Mouse (Mus musculus): Measurements from ENCODE around the gene Iqcg. TPM values are rescaled to one million over a fixed set of nuclear protein-coding genes. Genes with fewer than 3 reads are reported as not detected.

The Iqcg gene
- total RNA-seq, 2 experiments from 2014 or later: 2.5 to 3.6 TPM

GRCm38 (mm10) chr16:32984631-32985030 is 71.4 kb downstream of the Iqcg start:
- DNase-seq (ENCODE audit: low spot score in 2 of 2): no peak

- DNase-seq (ENCODE audit: low spot score in 2 of 2): no peak
Measured at GRCm38 (mm10) chr16:32981405-32981804, 74.6 kb downstream of the Iqcg start.

- no peak for DNase-seq (ENCODE audit: low spot score in 2 of 2)
Measured at GRCm38 (mm10) chr16:32980227-32980626, 75.8 kb downstream of the Iqcg start.

- DNase-seq (ENCODE audit: low spot score in 2 of 2): no peak
Measured at GRCm38 (mm10) chr16:32973047-32973446, 83.0 kb downstream of the Iqcg start.

- DNase-seq (ENCODE audit: low spot score in 2 of 2): no peak
Measured at GRCm38 (mm10) chr16:32972535-32972934, 83.5 kb downstream of the Iqcg start.

Small RNA genes lying within 50 kb of the gene (microRNA-seq; reads per million reads assigned to microRNA genes)
- not detected for gene Gm22231
- 8.9 reads per million, percentile 22 among the genes with 10 or more reads in this experiment for gene Mir1947

Other genes starting within 250 kb of the Iqcg start
- gene Smbd1, start 245.7 kb downstream of the Iqcg start, total RNA-seq (2021): not detected
- gene Fyttd1, start 178.7 kb downstream of the Iqcg start, total RNA-seq (2021): 100 to 1,000 TPM; 115 to 125 TPM
- gene Rubcn, start 178.5 kb downstream of the Iqcg start, total RNA-seq (2021): 10 to 100 TPM; 32.8 to 34.7 TPM
- 10 to 100 TPM; 43.1 to 44.1 TPM for gene Lrch3, start 142.1 kb downstream of the Iqcg start, total RNA-seq (2021)
- 100 to 1,000 TPM; 781 to 843 TPM for gene Rpl35a, start 235 bp upstream of the Iqcg start, total RNA-seq (2021)
- 10 to 100 TPM; 14.1 to 15.1 TPM for gene Lmln, start 6.3 kb upstream of the Iqcg start, total RNA-seq (2021)
- gene Osbpl11, start 128.9 kb upstream of the Iqcg start, total RNA-seq (2021): 10 to 100 TPM; 33.8 to 34.5 TPM
- gene Snx4, start 195.2 kb upstream of the Iqcg start, total RNA-seq (2021): 10 to 100 TPM; 74.8 to 74.9 TPM